Mouse (Mus musculus) lung, postnatal 36 days (tissue): ENCODE measurements around the gene Zfp131.

Source experiments
- DNase-seq: peaks from one replicate; pipeline ENCODE4 v3.0.0; 2022; ENCODE audit warnings: mixed read lengths

Gene Zfp131

DNA sequence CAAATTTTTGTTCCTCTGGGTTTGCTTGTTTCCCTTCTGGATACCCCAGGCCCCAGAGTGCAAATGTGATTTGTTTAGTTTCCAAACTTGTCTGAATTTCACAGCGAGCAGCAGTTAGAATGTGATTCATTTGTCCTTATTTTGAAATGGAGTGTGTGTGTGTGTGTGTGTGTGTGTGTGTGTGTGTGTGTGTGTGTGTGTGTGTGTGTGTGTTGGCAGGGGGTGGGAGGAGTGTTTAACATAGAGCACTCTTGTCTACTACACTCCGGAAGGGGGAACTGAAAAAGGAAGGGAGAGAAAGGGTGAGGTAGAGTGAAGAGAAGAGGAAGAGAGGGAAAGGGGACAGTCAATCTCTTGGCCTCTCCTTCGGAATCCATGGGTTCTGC is 36.1 kb downstream of the Zfp131 start:
- DNase-seq: no peak

DNA sequence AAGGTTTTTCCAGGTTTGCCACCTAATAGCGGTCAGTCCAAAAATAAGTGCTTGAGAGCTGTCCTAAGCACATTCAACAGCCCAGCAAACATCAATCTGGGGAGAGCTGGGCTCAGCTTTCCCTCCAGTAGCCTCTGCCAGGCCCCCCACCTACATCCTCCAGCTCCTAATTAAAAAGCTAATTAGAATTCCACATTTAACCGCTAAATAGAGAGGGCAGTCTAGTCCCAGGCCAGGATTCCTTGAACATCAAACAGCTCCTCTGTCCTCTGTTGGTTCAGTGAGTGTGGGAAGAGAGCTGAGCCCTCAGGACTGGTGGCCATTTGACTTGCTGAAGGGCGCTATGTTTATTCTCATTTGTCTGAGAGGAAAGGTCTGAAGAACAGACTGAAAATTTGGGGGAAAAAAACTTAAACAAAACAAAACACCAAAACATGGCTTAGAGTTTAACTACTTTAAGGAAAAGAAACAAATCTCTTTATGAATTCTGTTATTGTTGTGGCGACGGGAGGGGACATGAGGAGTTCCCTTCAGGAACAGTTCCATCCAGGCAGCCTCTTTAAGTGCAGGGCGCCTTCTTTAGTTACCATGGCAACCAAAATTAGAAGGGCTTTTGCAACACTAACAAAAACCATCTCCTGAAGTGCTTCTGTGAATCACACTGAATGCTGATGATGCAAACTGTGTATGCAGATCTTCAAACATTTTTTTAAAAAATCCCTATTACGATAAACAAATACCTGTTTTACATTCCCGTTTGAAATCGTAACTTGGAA is 36.6 kb downstream of the Zfp131 start:
- DNase-seq: no peak

DNA sequence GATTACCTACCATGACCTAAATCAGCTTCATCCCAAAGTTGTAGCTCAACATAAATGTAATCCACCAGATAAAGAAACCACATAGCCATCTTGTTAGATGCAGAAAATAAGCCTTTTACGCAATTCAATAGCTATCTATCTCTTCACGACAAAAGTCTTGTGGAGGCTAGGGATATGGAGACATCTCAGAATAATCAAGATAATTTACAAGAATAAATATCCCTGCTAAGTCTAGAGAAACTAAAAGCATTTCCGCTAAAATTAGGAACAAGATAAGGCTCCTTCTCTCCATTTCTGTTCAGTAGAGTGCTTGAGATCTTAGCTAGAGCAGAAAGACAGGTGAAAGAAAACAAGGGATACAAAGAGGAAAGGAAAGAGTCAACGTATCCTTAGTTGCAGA is 43.8 kb downstream of the Zfp131 start:
- DNase-seq: no peak

DNA sequence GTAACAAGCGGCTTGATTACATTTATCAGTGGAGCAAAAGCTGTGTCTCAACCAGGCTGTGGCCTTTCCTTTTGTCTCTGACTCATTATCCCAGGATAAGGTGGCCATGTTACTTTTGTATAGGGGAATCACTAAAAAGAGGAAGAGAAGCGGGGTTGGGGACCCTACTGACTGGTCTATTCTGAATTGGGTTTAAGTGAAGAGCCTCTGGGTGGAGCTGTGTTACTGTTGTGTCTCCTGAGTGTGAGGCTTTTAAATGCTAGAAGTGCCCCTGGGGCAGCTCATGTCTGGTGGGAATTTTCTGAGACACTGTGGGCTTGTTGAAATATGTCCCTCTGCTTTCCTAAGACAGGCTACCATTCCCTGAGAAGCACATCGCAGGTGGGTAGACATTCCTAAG is 47.2 kb downstream of the Zfp131 start:
- DNase-seq: no peak

DNA sequence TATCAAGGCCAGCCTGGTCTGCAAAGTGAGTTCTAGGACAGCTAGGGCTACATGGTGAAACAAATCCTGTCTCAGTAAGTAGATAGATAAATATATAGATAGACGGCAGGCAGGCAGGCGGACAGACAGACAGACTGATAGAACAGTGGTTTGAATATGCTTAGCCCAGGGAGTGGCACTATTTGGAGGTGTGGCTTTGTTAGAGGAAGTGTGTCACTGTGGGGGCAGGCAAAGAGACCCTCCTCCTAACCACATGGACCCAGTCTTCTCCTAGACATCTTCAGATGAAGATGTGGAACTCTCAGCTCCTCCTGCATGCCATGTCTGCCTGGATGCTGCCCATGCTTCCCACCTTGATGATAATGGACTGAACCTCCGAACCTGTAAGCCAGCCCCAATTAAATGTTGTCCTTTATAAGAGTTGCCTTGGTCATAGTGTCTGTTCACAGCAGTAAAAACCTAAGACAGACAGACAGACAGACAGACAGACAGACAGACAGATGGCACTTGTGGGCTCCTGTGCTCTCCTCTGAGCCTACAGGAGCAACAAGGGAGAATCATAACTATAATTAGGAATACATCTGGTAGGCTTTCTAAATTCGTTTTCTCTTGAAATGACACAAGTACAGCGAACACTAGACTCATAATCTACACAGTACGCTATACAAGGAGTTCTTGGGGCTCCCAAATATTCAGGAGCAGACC is 47.8 kb downstream of the Zfp131 start:
- no peak for DNase-seq

DNA sequence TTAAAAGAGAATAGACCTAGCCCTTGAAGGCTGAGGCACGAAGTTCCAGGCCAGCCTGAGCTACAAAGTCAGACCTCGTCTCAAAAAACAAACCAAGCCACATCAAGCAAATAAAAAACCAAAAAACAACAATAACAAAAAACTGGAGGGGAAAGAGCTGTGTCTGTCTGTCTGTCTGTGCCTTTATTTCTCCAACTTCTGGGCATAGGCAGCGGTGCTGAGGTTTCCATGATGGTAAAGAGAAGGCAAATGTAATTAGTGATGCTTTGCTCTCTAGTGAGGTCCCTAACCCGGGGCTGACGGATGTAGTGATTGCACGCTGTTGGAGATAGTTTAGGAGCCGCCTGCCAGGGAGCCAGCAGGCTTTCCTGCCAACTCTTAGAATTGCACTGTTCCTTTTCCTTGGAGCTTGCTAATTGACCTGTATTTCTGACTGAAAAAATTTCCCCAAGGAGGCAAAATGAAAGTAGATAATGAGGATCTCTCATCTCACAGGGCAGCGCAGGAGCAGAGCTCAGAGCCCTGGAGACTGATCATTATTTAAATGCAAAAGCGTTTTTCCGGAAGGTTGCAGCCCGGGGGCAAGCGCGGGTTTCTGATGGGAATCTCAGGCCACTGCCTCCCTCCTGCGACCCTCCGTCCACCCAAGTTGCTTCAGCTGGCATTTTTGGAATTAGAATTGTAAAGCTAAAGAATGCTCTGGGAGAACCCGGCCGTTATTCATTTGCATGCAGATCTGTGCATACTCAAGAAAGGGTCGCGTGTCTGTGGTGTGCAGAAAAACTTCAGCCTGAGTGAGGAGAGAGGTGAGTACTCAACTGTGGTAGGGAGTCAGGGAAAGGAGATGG is 49.1 kb downstream of the Zfp131 start:
- no peak for DNase-seq

DNA sequence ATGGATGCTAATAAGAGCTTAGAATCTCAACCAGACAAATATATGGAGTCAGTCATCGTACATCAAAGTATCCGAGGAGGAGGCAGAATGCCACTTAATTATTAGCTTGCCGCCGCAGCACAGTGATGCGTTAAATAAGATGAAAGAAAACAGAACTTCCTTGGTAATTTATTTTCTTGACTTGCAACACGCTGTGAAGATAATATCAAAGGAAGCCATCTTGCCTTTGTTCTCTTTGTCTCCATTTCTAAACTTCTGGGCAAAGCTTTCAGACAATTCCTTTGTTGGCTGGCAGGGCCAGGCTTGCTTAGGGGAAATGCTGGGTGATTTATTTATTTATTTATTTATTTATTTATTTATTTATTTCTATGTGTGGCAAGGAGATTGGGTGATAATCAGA is 59.2 kb downstream of the Zfp131 start:
- DNase-seq: no peak

DNA sequence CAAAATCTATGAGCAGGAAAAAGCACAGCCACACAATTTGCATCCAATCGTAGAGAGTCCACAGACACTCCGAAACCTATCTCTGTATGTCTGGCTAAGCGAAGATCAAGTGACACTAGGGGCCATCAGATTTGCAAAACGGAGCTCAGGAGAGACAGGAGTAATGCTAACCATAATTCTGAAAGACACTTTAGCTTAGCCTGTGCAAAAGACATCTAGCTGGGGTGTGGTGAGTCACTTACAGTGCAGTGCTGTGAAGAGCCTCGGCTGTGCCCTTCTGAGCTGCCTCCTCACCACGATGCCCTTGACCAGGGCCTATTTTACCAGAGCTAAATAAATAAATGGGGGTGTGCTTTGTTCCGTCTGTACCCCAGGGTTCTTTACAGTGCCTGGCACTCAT is 61.3 kb downstream of the Zfp131 start:
- no peak for DNase-seq

DNA sequence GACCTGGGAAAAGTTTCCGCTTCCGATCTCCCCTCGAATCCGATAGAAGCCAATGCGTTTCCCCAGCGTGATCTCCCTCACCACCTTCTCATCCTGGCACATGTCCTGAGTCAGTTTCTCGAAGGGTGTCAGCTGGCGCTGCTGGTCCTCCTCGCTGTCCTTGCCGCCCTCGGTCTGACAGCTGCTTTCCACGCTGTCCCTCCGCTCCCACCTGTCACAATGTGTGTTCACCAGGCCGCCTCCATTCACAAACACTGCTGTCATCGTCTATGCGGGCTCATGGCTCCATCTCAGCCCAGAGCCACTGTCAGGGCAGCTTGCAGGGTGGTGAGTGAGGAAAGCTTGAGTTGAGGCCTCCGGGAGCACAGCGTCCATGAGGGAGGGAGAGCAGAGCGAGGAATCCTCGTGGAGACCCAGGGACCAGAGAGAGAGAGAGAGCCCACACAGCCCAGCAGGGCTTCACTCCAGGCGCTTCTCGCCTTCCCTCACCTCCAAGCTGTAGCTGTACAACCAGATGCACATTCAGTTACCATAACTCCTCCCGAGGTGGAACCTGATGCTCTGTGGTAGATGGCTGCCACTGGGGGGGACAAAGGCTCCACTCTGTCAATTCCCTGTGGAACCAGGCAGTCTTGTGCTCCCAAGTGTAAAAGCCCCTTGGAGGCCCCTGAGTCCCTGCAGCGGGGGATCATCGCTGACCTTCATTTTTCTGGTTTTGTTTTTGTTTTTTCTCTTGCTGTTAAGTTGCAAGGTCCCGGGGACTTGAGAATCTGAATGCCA is 62.9 kb downstream of the Zfp131 start:
- DNase-seq: no peak

DNA sequence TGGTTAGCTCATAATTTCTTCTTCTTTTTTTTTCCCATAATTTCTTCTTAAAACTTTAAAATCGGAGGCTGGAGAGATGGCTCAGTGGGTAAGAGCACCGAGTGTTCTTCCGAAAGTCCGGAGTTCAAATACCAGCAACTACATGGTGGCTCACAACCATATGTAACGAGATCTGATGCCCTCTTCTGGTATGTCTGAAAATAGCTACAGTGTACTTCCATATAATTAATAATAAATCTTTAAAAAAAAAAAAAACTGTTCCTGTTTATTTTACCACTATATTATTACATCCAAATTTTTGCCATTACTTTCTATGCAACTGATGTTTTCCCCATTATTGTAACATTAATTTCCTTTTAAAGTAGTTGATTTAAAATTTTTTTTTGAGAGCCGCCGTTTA is 66.1 kb downstream of the Zfp131 start:
- DNase-seq: peak; percentile 38

DNA sequence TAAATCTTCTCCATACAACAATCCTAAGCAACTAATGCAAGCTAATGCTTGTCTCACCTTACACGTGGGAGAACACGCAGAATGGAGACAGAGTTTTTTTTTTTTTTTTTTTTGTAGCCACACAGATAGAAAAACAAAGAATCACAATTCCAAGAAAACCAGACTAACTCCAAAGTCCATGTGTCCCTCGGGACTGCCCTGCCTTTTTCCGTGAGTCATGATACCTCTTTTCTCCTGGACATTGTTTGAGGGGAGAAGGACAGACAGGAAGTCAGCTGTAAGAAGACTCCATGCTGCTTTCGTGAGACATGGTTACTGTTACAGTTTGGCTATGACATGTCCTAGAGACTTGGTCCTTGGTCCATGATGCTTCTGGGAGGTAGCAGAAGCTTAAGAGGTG is 67.3 kb downstream of the Zfp131 start:
- no peak for DNase-seq

DNA sequence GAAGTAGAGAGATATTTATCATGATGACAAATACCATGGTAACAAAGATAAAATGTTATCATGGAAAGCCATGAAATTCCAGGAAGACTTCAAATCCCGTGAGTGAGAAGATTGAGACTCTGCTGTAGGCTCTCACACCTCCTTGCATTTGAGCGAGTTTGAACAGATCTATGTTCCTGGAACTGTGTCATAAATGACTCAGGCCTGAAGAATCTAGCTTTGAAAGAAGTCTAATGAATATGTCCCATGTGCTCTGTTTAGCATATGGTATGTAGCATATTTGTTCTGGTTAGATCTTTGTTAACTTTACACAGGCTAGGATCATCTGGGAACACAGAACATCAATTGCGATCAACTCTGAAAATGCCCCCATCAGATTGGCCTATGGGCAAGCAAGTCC is 68.2 kb downstream of the Zfp131 start:
- DNase-seq: no peak

DNA sequence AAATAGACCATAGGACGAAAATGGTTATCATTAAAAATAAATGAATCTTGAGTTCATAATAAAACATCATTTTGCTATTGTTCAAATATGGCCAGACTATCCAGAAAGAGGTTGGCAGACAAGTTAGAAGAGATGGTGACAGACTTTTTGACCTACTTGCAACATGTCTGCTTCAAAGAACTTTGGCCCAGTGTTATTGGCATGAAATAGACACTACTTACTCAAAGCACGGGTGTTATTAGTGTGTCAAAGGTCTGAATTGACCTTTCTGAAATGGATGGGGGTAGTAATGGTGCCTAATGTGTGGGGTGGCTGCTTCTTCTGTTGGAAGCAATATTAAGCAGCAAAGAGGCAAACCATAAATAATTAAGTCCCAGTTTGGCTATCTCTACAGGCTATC is 74.6 kb downstream of the Zfp131 start:
- no peak for DNase-seq
